Mouse (Mus musculus): ENCODE data around the gene Syn2. TPM values are rescaled to one million over a fixed set of nuclear protein-coding genes. Genes with fewer than 3 reads are reported as not detected.

Gene Syn2
- 33.7 and 33.8 TPM in 2 replicates for polyA plus RNA-seq (2015; fragmentation: Nextera tagmentation; extraction: Ambion mirVana)

- no peaks in the 10 kb centered on the region for H3K9me3 ChIP-seq
- peak within 1 kb of the TSS; percentile 80 for H3K4me3 ChIP-seq
- under 1% methylated on average over 71 of the region's 75 CpGs for WGBS
- peak; percentile 97 for ATAC-seq (ENCODE audit: low read depth)
- peak within 1 kb of the TSS; percentile 64 for H3K27ac ChIP-seq (replicated peaks)
- H3K36me3 ChIP-seq: no peaks in the 10 kb centered on the region
- peaks cover 24% of the 10 kb centered on the region; the same call in 1 of the 2 replicates for H3K4me1 ChIP-seq (replicated peaks)
- H3K9ac ChIP-seq: peak within 1 kb of the TSS; percentile 87
- H3K4me2 ChIP-seq: peak within 1 kb of the TSS; percentile 72
- H3K27me3 ChIP-seq: peaks cover 15% of the 10 kb centered on the region
These were observed at the start of gene Syn2 for GRCm38 (mm10) chr6:115134501-115135331. Syn2 (plus strand) TSS chr6:115134902.

GRCm38 (mm10) chr6:115085274-115085841 is 49.3 kb upstream of the Syn2 start:
- H3K4me2 ChIP-seq: no peak overlapping the region
- ATAC-seq (ENCODE audit: low read depth): no peak
- no peak overlapping the region for H3K27ac ChIP-seq (replicated peaks)
- no peaks in the 10 kb centered on the region for H3K27me3 ChIP-seq
- no peak overlapping the region for H3K4me3 ChIP-seq
- H3K36me3 ChIP-seq: no peaks in the 10 kb centered on the region
- no peaks in the 10 kb centered on the region for H3K9me3 ChIP-seq
- WGBS: 58% methylated on average over 9 of the region's 9 CpGs
- H3K4me1 ChIP-seq (replicated peaks): no peaks in the 10 kb centered on the region
- no peak overlapping the region for H3K9ac ChIP-seq

- H3K9ac ChIP-seq: no peak overlapping the region
- no peaks in the 10 kb centered on the region for H3K36me3 ChIP-seq
- no peak overlapping the region for H3K4me3 ChIP-seq
- no peak overlapping the region for H3K4me2 ChIP-seq
- H3K4me1 ChIP-seq (replicated peaks): no peaks in the 10 kb centered on the region
- no peak for ATAC-seq (ENCODE audit: low read depth)
- H3K27ac ChIP-seq (replicated peaks): no peak overlapping the region
- no peaks in the 10 kb centered on the region for H3K27me3 ChIP-seq
- no peaks in the 10 kb centered on the region for H3K9me3 ChIP-seq
- WGBS: 46% methylated on average over 7 of the region's 7 CpGs
These were observed 46.2 kb upstream of the Syn2 start for GRCm38 (mm10) chr6:115088314-115089106.

GRCm38 (mm10) chr6:115091737-115092136 is 43.0 kb upstream of the Syn2 start:
- no peaks in the 10 kb centered on the region for H3K9me3 ChIP-seq
- H3K36me3 ChIP-seq: no peaks in the 10 kb centered on the region
- 89% methylated on average over 1 of the region's 1 CpGs for WGBS
- H3K27ac ChIP-seq (replicated peaks): no peak overlapping the region
- H3K4me1 ChIP-seq (replicated peaks): no peaks in the 10 kb centered on the region
- ATAC-seq (ENCODE audit: low read depth): no peak
- no peak overlapping the region for H3K9ac ChIP-seq
- H3K27me3 ChIP-seq: no peaks in the 10 kb centered on the region
- no peak overlapping the region for H3K4me3 ChIP-seq
- H3K4me2 ChIP-seq: no peak overlapping the region

DNA sequence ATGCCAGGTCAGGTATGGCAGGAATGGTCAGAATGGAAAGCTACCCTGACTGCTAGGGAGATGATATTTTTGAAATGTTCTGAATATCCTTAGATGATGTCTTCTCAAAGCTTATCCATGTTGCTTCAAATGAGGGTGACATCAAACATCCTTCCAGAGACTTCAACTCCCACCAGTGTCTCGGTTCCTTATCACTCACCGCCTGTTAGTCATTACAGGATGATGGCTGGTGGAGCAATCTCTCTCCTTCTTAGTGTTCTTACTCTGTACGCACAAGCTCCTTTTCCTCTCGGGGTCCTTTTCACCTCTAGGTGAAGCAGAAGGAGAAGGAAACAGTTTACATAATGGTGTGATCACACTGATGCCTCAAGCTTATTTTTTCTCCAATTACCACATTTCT is 32.2 kb upstream of the Syn2 start:
- Histone ChIP-seq H3K4me1 (replicated peaks) (no peaks in the 10 kb centered on the region), H3K36me3 (no peaks in the 10 kb centered on the region), H3K9ac (no peak overlapping the region), H3K9me3 (no peaks in the 10 kb centered on the region), H3K4me3 (no peak overlapping the region), H3K27me3 (no peaks in the 10 kb centered on the region), H3K27ac (replicated peaks) (no peak overlapping the region), H3K4me2 (no peak overlapping the region)
- no peak for ATAC-seq (ENCODE audit: low read depth)
- 85% methylated on average over 4 of the region's 4 CpGs for WGBS

DNA sequence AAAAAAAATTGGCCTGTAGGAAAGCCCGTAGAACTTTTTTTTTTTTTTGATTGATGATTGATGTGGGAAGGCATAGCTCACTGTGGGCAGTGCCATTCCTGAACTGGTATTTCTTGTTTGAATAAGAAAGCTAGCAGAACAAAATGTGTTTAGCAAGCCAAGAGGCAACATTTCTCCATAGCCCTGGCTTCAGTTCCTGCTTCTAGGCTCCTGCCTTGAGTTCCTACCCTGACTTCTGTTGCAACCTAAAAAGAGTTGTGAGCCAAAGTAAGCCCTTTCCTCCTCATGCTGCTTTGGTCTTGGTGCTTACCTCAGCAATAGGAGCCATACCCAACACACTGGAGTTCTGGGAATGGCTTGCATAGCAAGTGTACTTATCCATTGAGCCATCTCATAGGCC is 23.3 kb upstream of the Syn2 start:
- Histone ChIP-seq H3K36me3 (no peaks in the 10 kb centered on the region), H3K9ac (no peak overlapping the region), H3K27ac (replicated peaks) (no peak overlapping the region), H3K9me3 (no peaks in the 10 kb centered on the region), H3K4me1 (replicated peaks) (no peaks in the 10 kb centered on the region), H3K27me3 (no peaks in the 10 kb centered on the region), H3K4me2 (no peak overlapping the region), H3K4me3 (no peak overlapping the region)
- WGBS: 86% methylated on average over 1 of the region's 1 CpGs
- ATAC-seq (ENCODE audit: low read depth): no peak

DNA sequence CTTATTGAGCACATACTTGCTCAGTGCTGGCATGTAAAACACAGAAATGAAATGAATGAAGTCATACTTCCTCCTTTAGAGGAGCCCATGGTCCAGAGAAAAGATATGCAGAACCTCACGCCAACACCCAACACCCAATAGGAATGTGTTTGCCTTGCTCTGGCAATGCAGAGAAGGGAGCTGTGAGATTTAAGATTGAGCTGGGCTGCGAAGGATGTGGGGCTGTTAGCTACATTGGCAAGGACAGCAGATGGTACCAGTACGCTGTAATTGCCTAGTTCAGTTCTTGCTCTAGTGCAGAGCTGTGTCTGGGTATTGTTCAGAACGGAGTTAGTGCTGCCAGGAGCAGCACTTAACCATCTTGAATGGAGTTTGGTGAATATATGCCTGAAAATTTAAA is 12.5 kb upstream of the Syn2 start:
- no peak overlapping the region for H3K4me2 ChIP-seq
- H3K9ac ChIP-seq: no peak overlapping the region
- 65% methylated on average over 4 of the region's 4 CpGs for WGBS
- no peaks in the 10 kb centered on the region for H3K9me3 ChIP-seq
- H3K27ac ChIP-seq (replicated peaks): peak overlapping the region; percentile 79
- H3K4me3 ChIP-seq: no peak overlapping the region
- peaks cover 44% of the 10 kb centered on the region for H3K4me1 ChIP-seq (replicated peaks)
- ATAC-seq (ENCODE audit: low read depth): no peak
- no peaks in the 10 kb centered on the region for H3K36me3 ChIP-seq
- no peaks in the 10 kb centered on the region for H3K27me3 ChIP-seq

- ATAC-seq (ENCODE audit: low read depth): peak; percentile 89
- Histone ChIP-seq H3K9me3 (no peaks in the 10 kb centered on the region), H3K4me1 (replicated peaks) (peaks cover 53% of the 10 kb centered on the region), H3K4me3 (no peak overlapping the region), H3K27ac (replicated peaks) (peak overlapping the region; percentile 79), H3K36me3 (no peaks in the 10 kb centered on the region), H3K4me2 (peak overlapping the region; percentile 24; the same call in 1 of the 2 replicates), H3K27me3 (no peaks in the 10 kb centered on the region), H3K9ac (no peak overlapping the region)
- 18% methylated on average over 10 of the region's 10 CpGs for WGBS
These were observed 11.2 kb upstream of the Syn2 start for GRCm38 (mm10) chr6:115123262-115124201.

GRCm38 (mm10) chr6:115124675-115125357 is 9.9 kb upstream of the Syn2 start:
- H3K4me3 ChIP-seq: no peak overlapping the region
- no peak for ATAC-seq (ENCODE audit: low read depth)
- peak overlapping the region; percentile 64; the same call in 1 of the 2 replicates for H3K27ac ChIP-seq (replicated peaks)

DNA sequence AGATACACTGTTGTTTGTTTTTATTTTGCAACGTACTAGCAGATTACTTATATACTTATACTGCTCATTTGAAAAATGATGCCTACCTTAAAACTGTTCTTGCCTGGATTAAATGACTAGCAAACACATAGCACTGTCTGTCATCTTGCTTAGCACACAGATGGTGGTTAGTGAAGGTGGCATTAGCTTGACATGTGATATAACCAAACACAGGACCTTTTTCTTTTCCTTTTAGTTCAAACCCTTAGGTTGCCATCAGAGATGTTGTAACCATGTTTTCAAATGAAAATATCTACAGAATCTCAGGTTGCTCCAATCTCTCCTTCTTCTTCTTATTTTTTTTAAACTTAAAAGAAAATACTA is 9.4 kb upstream of the Syn2 start:
- no peaks in the 10 kb centered on the region for H3K9me3 ChIP-seq
- H3K4me1 ChIP-seq (replicated peaks): peaks cover 53% of the 10 kb centered on the region
- ATAC-seq (ENCODE audit: low read depth): no peak
- no peak overlapping the region for H3K9ac ChIP-seq
- no peak overlapping the region for H3K4me2 ChIP-seq
- no peaks in the 10 kb centered on the region for H3K27me3 ChIP-seq
- H3K4me3 ChIP-seq: no peak overlapping the region
- WGBS: 80% methylated on average over 1 of the region's 1 CpGs
- H3K36me3 ChIP-seq: no peaks in the 10 kb centered on the region
- H3K27ac ChIP-seq (replicated peaks): peak overlapping the region; percentile 64; the same call in 1 of the 2 replicates

More at GRCm38 (mm10) chr6:115124675-115125357, 9.9 kb upstream of the Syn2 start:
- Histone ChIP-seq H3K4me2 (no peak overlapping the region), H3K9ac (no peak overlapping the region), H3K9me3 (no peaks in the 10 kb centered on the region), H3K36me3 (no peaks in the 10 kb centered on the region), H3K27me3 (no peaks in the 10 kb centered on the region), H3K4me1 (replicated peaks) (peaks cover 53% of the 10 kb centered on the region)
- WGBS: 66% methylated on average over 2 of the region's 2 CpGs

- no peak overlapping the region for H3K9ac ChIP-seq
- peak; percentile 91 for ATAC-seq (ENCODE audit: low read depth)
- H3K9me3 ChIP-seq: no peaks in the 10 kb centered on the region
- H3K36me3 ChIP-seq: no peaks in the 10 kb centered on the region
- peaks cover 53% of the 10 kb centered on the region for H3K4me1 ChIP-seq (replicated peaks)
- H3K27me3 ChIP-seq: no peaks in the 10 kb centered on the region
- 27% methylated on average over 2 of the region's 2 CpGs for WGBS
- H3K4me3 ChIP-seq: no peak overlapping the region
- H3K4me2 ChIP-seq: peak overlapping the region; percentile 24
- H3K27ac ChIP-seq (replicated peaks): peak overlapping the region; percentile 88
These were observed 8.4 kb upstream of the Syn2 start for GRCm38 (mm10) chr6:115126232-115126785.
